Mouse (Mus musculus): ENCODE data around the gene Map2k2. TPM values are rescaled to one million over a fixed set of nuclear protein-coding genes. Genes with fewer than 3 reads are reported as not detected.

Map2k2 gene
- total and polyA plus RNA-seq, 3 experiments = 67.2 to 127 (median 120) TPM

DNA sequence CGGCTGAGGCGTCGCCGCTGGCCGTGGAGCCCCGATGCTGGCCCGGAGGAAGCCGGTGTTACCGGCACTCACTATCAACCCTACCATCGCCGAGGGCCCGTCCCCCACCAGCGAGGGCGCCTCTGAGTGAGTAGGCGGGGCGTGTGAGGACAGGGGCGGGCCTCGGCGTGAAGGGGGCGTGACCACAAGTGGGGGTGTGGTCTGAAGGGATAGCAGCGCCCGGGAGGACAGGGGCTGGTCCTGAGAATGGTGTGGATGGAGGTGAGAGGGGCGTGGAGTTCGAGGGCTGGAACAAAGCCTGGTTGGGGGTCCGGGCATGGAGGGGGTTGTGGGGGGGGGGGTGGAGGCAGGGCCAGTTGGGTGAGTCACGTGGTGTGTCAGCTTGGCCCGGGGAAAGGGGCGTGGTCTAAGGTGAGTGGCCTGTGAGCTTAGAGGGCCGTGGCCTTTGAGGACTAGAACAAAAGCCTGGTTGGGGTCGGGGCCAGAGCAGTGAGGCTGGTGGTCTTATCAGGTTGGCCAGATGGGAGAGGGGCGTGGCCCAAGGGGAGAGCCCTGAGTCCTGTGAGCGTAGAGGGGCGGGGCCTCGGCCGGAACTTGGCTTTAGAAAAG lies 502 bp downstream of the Map2k2 start:
- H3K79me2 ChIP-seq (replicated peaks; ENCODE audit: control insufficient read depth, extremely low read depth, insufficient read depth, poor library complexity, severe bottlenecking) = peaks cover 22% of the 10 kb centered on the region
- H3K4me1 ChIP-seq (ENCODE audit: control insufficient read depth in 1 of 2, insufficient read depth in 2 of 2) = peaks cover 8 to 27% of the 10 kb centered on the region in 2 experiments
- TF ChIP-seq ZKSCAN1 (IDR thresholded peaks at IDR 0.05; ENCODE audit: borderline replicate concordance, low read depth, low read length) = no peak
- peak; percentile 8; the same call in 1 of the 2 replicates for TF ChIP-seq BHLHE40 (IDR thresholded peaks at IDR 0.05; ENCODE audit: low read depth, low read length)
- no peak for TF ChIP-seq ZC3H11A (IDR thresholded peaks at IDR 0.05; ENCODE audit: low read depth, low read length)
- TF ChIP-seq KAT2A (IDR thresholded peaks at IDR 0.05; ENCODE audit: insufficient replicate concordance, low read length) = no peak
- TF ChIP-seq CTCF (conservative IDR thresholded peaks at IDR 0.05 in 1 of 2, IDR thresholded peaks at IDR 0.05 in 1 of 2; ENCODE audit: low read depth in 2 of 2, low read length in 2 of 2) = peak in 1 of 2 experiments; percentile 41; a peak in 2 of 4 replicates
- peak; percentile 71 for TF ChIP-seq USF1 (IDR thresholded peaks at IDR 0.05; ENCODE audit: low read depth, low read length)
- no peak for TF ChIP-seq UBTF (IDR thresholded peaks at IDR 0.05; ENCODE audit: low read depth, low read length)
- no peak; the same call in 1 of the 2 replicates for TF ChIP-seq SIN3A (IDR thresholded peaks at IDR 0.05; ENCODE audit: low read length)
- no peak for TF ChIP-seq RAD21 (IDR thresholded peaks at IDR 0.05; ENCODE audit: low read depth, low read length)
- no peak for TF ChIP-seq MAFK (IDR thresholded peaks at IDR 0.05; ENCODE audit: insufficient replicate concordance, low read length)
- no peak for TF ChIP-seq E2F4 (IDR thresholded peaks at IDR 0.05; ENCODE audit: insufficient replicate concordance, low read depth, low read length)
- TF ChIP-seq MXI1 (IDR thresholded peaks at IDR 0.05; ENCODE audit: low read depth, low read length) = peak; percentile 70; the same call in 1 of the 2 replicates
- no peak for TF ChIP-seq NRF1 (IDR thresholded peaks at IDR 0.05; ENCODE audit: low read depth, low read length)
- TF ChIP-seq MEF2A (IDR thresholded peaks at IDR 0.05; ENCODE audit: borderline replicate concordance, low read depth, low read length) = no peak; the same call in 1 of the 2 replicates
- TF ChIP-seq GABPA (IDR thresholded peaks at IDR 0.05; ENCODE audit: insufficient replicate concordance, low read depth, low read length) = no peak
- TF ChIP-seq ELF1 (IDR thresholded peaks at IDR 0.05; ENCODE audit: low read depth, low read length) = no peak
- TF ChIP-seq SMC3 (IDR thresholded peaks at IDR 0.05; ENCODE audit: low read depth, low read length) = no peak
- no peak for TF ChIP-seq POLR2A (IDR thresholded peaks at IDR 0.05; ENCODE audit: low read depth, low read length)
- TF ChIP-seq EP300 (IDR thresholded peaks at IDR 0.05; ENCODE audit: low read length) = no peak
- no peak for TF ChIP-seq IRF4 (IDR thresholded peaks at IDR 0.05; ENCODE audit: low read depth, low read length)
- TF ChIP-seq PAX5 (IDR thresholded peaks at IDR 0.05; ENCODE audit: low read length) = no peak
- TF ChIP-seq USF2 (conservative IDR thresholded peaks at IDR 0.05; ENCODE audit: low read depth, low read length) = peak; percentile 44
- no peak for TF ChIP-seq RCOR1 (conservative IDR thresholded peaks at IDR 0.05; ENCODE audit: low read depth, low read length)
- no peak for TF ChIP-seq CHD2 (IDR thresholded peaks at IDR 0.05; ENCODE audit: low read length)
- no peak for TF ChIP-seq TCF12 (IDR thresholded peaks at IDR 0.05; ENCODE audit: low read depth, low read length)
- no peak for TF ChIP-seq CHD1 (IDR thresholded peaks at IDR 0.05; ENCODE audit: low read depth, low read length)
- no peak for TF ChIP-seq JUN (IDR thresholded peaks at IDR 0.05; ENCODE audit: insufficient read depth, low read depth, low read length)
- TF ChIP-seq MAZ (IDR thresholded peaks at IDR 0.05; ENCODE audit: low read depth, low read length) = 0 out of 2 replicates have a peak, but pooled peaks have one; percentile 17
- no peak for TF ChIP-seq JUND (conservative IDR thresholded peaks at IDR 0.05; ENCODE audit: low read depth, low read length)
- no peak for TF ChIP-seq ZMIZ1 (IDR thresholded peaks at IDR 0.05; ENCODE audit: low read depth, low read length)
- TF ChIP-seq MAX (IDR thresholded peaks at IDR 0.05; ENCODE audit: low read length) = peak; percentile 58; the same call in 1 of the 2 replicates
- no peak for TF ChIP-seq MYC (IDR thresholded peaks at IDR 0.05; ENCODE audit: low read depth, low read length)
- TF ChIP-seq HCFC1 (IDR thresholded peaks at IDR 0.05; ENCODE audit: low read depth, low read length) = no peak
- TF ChIP-seq POLR2AphosphoS2 (IDR thresholded peaks at IDR 0.05; ENCODE audit: low read depth, low read length) = no peak
- TF ChIP-seq TBP (conservative IDR thresholded peaks at IDR 0.05; ENCODE audit: low read depth, low read length) = no peak
- TF ChIP-seq ETS1 (conservative IDR thresholded peaks at IDR 0.05; ENCODE audit: low read depth, low read length) = no peak
- H3K9ac ChIP-seq (ENCODE audit: insufficient read depth, low read depth) = peak overlapping the region; percentile 90
- DNase-seq (ENCODE audit: extremely low read depth) = peak; percentile 74
- in situ Hi-C loops (cut with MboI; ENCODE audit: low pct_ligation_motif_present, low pct_unique_long_range_greater_than_20kb, low sequenced_read_pairs) = no loop called here
- H3K27ac ChIP-seq (ENCODE audit: insufficient read depth, low read depth) = peak overlapping the region; percentile 85
- no peaks in the 10 kb centered on the region for H3K9me3 ChIP-seq (replicated peaks; ENCODE audit: low read length)
- dilution Hi-C loops (cut with MboI; ENCODE audit: extremely low pct_ligation_motif_present, extremely low pct_unique_long_range_greater_than_20kb, low sequenced_read_pairs) = no loop called here
- H3K36me3 ChIP-seq (replicated peaks in 1 of 2; ENCODE audit: control insufficient read depth in 1 of 2, insufficient read depth in 1 of 2, low read length in 1 of 2) = peaks cover 32 to 43% of the 10 kb centered on the region in 2 experiments
- H3K4me2 ChIP-seq (ENCODE audit: insufficient read depth, low read depth, poor library complexity, severe bottlenecking) = peak overlapping the region; percentile 71
- H3K4me3 ChIP-seq (replicated peaks in 1 of 3; ENCODE audit: low read depth in 2 of 3, low read length in 2 of 3, poor library complexity in 1 of 3) = peak overlapping the region; percentile 64 to 82 (median 79)
- H3K27me3 ChIP-seq (replicated peaks) = no peaks in the 10 kb centered on the region

Measured in CH12.LX (cell line).